Mouse (Mus musculus) bone marrow macrophage, adult 2 months (primary cell): Measurements from ENCODE around the gene Hsdl2.

Source experiments
- CTCF ChIP-seq: IDR thresholded peaks from 2 replicates; pipeline ENCODE4 v1.5.1; 2012; ENCODE audit warnings: low read depth, mild to moderate bottlenecking, low read length, moderate library complexity
- POLR2A ChIP-seq: IDR thresholded peaks from 2 replicates; pipeline ENCODE4 v1.6.1; 2012; ENCODE audit warnings: mild to moderate bottlenecking, low read depth, low read length, borderline replicate concordance

DNA sequence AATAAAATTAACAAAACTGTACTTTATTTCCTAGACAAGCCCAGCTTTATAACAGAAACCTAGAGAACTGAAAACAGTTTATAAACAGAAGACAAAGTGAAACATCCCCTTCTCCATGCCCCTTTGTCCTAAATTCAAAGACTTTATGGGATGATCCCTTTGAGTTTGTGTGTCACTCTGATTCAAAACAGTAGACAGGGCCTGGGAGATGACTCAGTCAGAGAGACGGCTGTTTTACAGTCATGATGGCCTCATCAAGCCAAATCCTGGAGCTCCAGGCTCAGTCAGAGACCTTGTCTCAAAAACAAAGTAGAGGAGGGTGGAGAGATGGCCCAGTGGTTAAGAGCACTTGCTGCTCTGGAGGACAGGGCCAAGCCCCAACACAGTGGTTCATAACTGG, 29.5 kb upstream of the Hsdl2 start:
- TF ChIP-seq POLR2A = no peak
- TF ChIP-seq CTCF = no peak
